Mouse (Mus musculus) liver, adult 2 months (tissue): ENCODE measurements around the gene Nqo2. TPM values are rescaled to one million over a fixed set of nuclear protein-coding genes. Genes with fewer than 3 reads are reported as not detected.
A peak's percentile ranks its signal among the peaks of the same experiment; 100 is the strongest.

Experiments used
- DNase-seq: peaks from one replicate; pipeline ENCODE4 v3.0.0-alpha.2; 2011; ENCODE audit warnings: low read depth, low spot score; ENCODE audit errors: extremely low read depth
- H3K27ac ChIP-seq: fragments of 200-500 bp; replicated peaks from 2 replicates; pipeline ENCODE4 v1.5.1; 2012; ENCODE audit warnings: low read depth, mild to moderate bottlenecking, control low read depth, inconsistent platforms, low read length; ENCODE audit not compliant: insufficient read depth
- H3K27me3 ChIP-seq: fragments of 200-500 bp; 2 replicates; pipeline ENCODE4 v1.6.1; 2012; ENCODE audit warnings: mild to moderate bottlenecking, moderate library complexity, low read length, inconsistent platforms; ENCODE audit not compliant: control insufficient read depth, insufficient read depth
- H3K36me3 ChIP-seq: fragments of 200-500 bp; 2 replicates; pipeline ENCODE4 v1.6.1; 2012; ENCODE audit warnings: low read length, inconsistent platforms; ENCODE audit not compliant: control insufficient read depth, insufficient read depth
- H3K4me1 ChIP-seq: fragments of 200-500 bp; 2 replicates; pipeline ENCODE4 v1.6.1; 2011; ENCODE audit warnings: low read length; ENCODE audit not compliant: control insufficient read depth, insufficient read depth
- H3K4me3 ChIP-seq: fragments of 200-500 bp; 2 replicates; pipeline ENCODE4 v1.5.1; 2011; ENCODE audit warnings: low read depth, mild to moderate bottlenecking, control low read depth, low read length, moderate library complexity; ENCODE audit not compliant: insufficient read depth
- H3K79me2 ChIP-seq: fragments of 200-500 bp; 2 replicates; pipeline ENCODE4 v1.6.1; 2012; ENCODE audit warnings: inconsistent platforms, mild to moderate bottlenecking, low read length, moderate library complexity; ENCODE audit not compliant: control insufficient read depth, insufficient read depth
- H3K9ac ChIP-seq: fragments of 200-500 bp; 2 replicates; pipeline ENCODE4 v1.6.1; 2012; ENCODE audit warnings: low read depth, mild to moderate bottlenecking, control low read depth, inconsistent platforms, low read length
- CTCF ChIP-seq: fragments of 200-500 bp; IDR thresholded peaks from 2 replicates; pipeline ENCODE4 v1.5.1; 2011; ENCODE audit warnings: low read depth, low read length, control low read depth
- POLR2A ChIP-seq: fragments of 200-500 bp; IDR thresholded peaks from 2 replicates; pipeline ENCODE4 v1.6.1; 2011; ENCODE audit warnings: low read length, control low read depth; ENCODE audit not compliant: insufficient read depth; ENCODE audit errors: extremely low read depth
- WGBS: fragments of 180-500 bp; shearing (Covaris S2); methylation state at CpG from one replicate; pipeline ENCODE4 v1.1.7; 2018; 5-methylcytosine and 5-hydroxymethylcytosine counted together
- polyA plus RNA-seq: library from polyadenylated mRNA; depleted of rRNA; stranded (reverse); fragments of >200 nt; gene quantifications from 2 replicates; pipeline ENCODE4 v1.2.3, GENCODE M21; 2012; rRNA removed
- total RNA-seq: library from RNA; depleted of rRNA; stranded (reverse); fragments of >200 nt; gene quantifications from 2 replicates; pipeline ENCODE4 v1.2.3, GENCODE M21; 2014; rRNA removed

Gene Nqo2
- total and polyA plus RNA-seq, 2 experiments = 32.7 to 81.7 TPM

GRCm38 (mm10) chr13:34032041-34032440, 67.6 kb downstream of the Nqo2 start:
- H3K4me1 ChIP-seq = peaks cover 4% of the 10 kb centered on the region
- DNase-seq = no peak
- H3K9ac ChIP-seq = no peak overlapping the region
- no peak overlapping the region for H3K4me3 ChIP-seq
- peaks cover 52% of the 10 kb centered on the region for H3K36me3 ChIP-seq
- no peaks in the 10 kb centered on the region; the same call in 1 of the 2 replicates for H3K79me2 ChIP-seq
- H3K27me3 ChIP-seq = no peaks in the 10 kb centered on the region
- H3K27ac ChIP-seq = no peak overlapping the region
- no peak for TF ChIP-seq POLR2A
- TF ChIP-seq CTCF = no peak
- WGBS = 57% methylated on average over 2 of the region's 2 CpGs

DNA sequence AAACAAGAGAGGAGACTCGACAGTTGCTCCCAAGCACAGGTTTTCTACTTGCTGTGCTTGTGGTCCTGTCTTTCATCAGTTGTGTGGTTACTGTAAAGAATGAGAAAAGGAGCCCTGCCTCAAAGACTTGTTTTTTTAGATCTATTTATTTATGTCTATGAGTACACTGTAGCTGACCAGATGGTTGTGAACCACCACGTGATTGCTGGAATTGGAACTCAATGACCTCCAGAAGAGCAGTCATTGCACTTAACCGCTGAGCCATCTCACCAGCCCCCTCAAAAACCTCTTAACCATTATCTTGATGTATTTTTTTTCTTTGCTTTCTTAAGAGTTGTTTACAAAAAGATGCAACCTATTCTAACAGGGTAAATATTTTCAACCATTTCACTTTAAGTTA, 70.9 kb downstream of the Nqo2 start:
- TF ChIP-seq POLR2A = no peak
- no peak for TF ChIP-seq CTCF
- Histone ChIP-seq H3K79me2 (peaks cover 7% of the 10 kb centered on the region; the same call in 1 of the 2 replicates), H3K36me3 (peaks cover 26% of the 10 kb centered on the region), H3K4me3 (no peak overlapping the region), H3K9ac (no peak overlapping the region), H3K27me3 (no peaks in the 10 kb centered on the region), H3K27ac (peak overlapping the region; percentile 56), H3K4me1 (peaks cover 16% of the 10 kb centered on the region)
- DNase-seq = peak; percentile 74
- WGBS = 24% methylated on average over 3 of the region's 3 CpGs

DNA sequence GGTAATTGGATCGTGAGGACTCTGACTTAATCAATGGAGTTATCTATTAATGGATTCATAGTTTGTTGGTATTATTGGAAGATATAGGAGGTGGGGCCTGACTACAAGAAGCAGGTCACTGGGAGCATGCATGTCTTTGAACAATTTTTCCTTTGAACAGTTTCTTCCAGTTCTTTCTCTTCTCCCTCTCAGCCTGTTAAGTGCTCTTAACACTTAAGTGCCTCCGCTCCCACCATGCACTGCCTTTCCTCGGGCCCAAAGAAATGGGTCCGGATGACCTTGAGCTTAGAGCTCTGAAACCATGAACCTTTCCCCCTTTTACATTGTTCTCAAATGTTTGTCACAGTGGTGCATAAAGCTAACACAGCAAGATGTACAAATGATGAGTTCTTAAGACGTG, 72.2 kb downstream of the Nqo2 start:
- H3K9ac ChIP-seq = no peak overlapping the region
- peaks cover 7% of the 10 kb centered on the region; the same call in 1 of the 2 replicates for H3K79me2 ChIP-seq
- DNase-seq = peak; percentile 39
- WGBS = 56% methylated on average over 5 of the region's 5 CpGs
- peak overlapping the region; percentile 76 for H3K27ac ChIP-seq
- TF ChIP-seq POLR2A (no peak), CTCF (no peak)
- peaks cover 19% of the 10 kb centered on the region for H3K4me1 ChIP-seq
- no peak overlapping the region for H3K4me3 ChIP-seq
- no peaks in the 10 kb centered on the region for H3K27me3 ChIP-seq
- H3K36me3 ChIP-seq = peaks cover 18% of the 10 kb centered on the region

- H3K4me1 ChIP-seq = peaks cover 19% of the 10 kb centered on the region
- WGBS = under 1% methylated on average over 37 of the region's 37 CpGs
- TF ChIP-seq CTCF (no peak), POLR2A (peak; percentile 94)
Measured at GRCm38 (mm10) chr13:34037172-34038055, 72.9 kb downstream of the Nqo2 start, which contains the start of gene Bphl. Gene Bphl (plus strand): TSS chr13:34037597.

GRCm38 (mm10) chr13:34038056-34038432, 73.6 kb downstream of the Nqo2 start:
- TF ChIP-seq CTCF (no peak), POLR2A (no peak)
- Histone ChIP-seq H3K36me3 (peaks cover 6% of the 10 kb centered on the region), H3K9ac (peak overlapping the region; percentile 99), H3K4me1 (peaks cover 19% of the 10 kb centered on the region), H3K79me2 (peaks cover 7% of the 10 kb centered on the region; the same call in 1 of the 2 replicates), H3K27ac (peak overlapping the region; percentile 95), H3K27me3 (no peaks in the 10 kb centered on the region), H3K4me3 (peak overlapping the region; percentile 87)
- WGBS = 11% methylated on average over 5 of the region's 5 CpGs
- DNase-seq = peak; percentile 54

More at GRCm38 (mm10) chr13:34037172-34038055, 72.9 kb downstream of the Nqo2 start, which contains the start of gene Bphl:
- no peaks in the 10 kb centered on the region for H3K27me3 ChIP-seq
- H3K27ac ChIP-seq = peak within 1 kb of the TSS; percentile 95
- peak within 1 kb of the TSS; percentile 87 for H3K4me3 ChIP-seq
- H3K36me3 ChIP-seq = peaks cover 11% of the 10 kb centered on the region
- peak; percentile 89 for DNase-seq
- peak within 1 kb of the TSS; percentile 99 for H3K9ac ChIP-seq
- peaks cover 7% of the 10 kb centered on the region; the same call in 1 of the 2 replicates for H3K79me2 ChIP-seq

Other genes starting within 250 kb of the Nqo2 start
- not detected in 2 replicates for gene Serpinb6e, start 121.3 kb upstream of the Nqo2 start, total RNA-seq
- gene Serpinb6e, start 121.3 kb upstream of the Nqo2 start, polyA plus RNA-seq = not detected in 2 replicates
- 0.18 TPM in 1 of 2 replicates, not detected in the other for gene Serpinb6c, start 59.0 kb upstream of the Nqo2 start, total RNA-seq
- gene Serpinb6c, start 59.0 kb upstream of the Nqo2 start, polyA plus RNA-seq = not detected in 2 replicates
- gene Ripk1, start 37.7 kb downstream of the Nqo2 start, total RNA-seq = 21.6 and 27.0 TPM in 2 replicates
- 5.1 and 5.9 TPM in 2 replicates for gene Ripk1, start 37.7 kb downstream of the Nqo2 start, polyA plus RNA-seq
- gene Serpinb6a, start 38.1 kb downstream of the Nqo2 start, total RNA-seq = 29.6 and 29.8 TPM in 2 replicates
- 7.2 and 7.4 TPM in 2 replicates for gene Serpinb6a, start 38.1 kb downstream of the Nqo2 start, polyA plus RNA-seq
- 266 and 287 TPM in 2 replicates for gene Bphl, start 72.9 kb downstream of the Nqo2 start, total RNA-seq
- gene Bphl, start 72.9 kb downstream of the Nqo2 start, polyA plus RNA-seq = 241 and 259 TPM in 2 replicates
- 27.5 and 56.4 TPM in 2 replicates for gene Tubb2a, start 113.3 kb downstream of the Nqo2 start, total RNA-seq
- gene Tubb2a, start 113.3 kb downstream of the Nqo2 start, polyA plus RNA-seq = 569 and 614 TPM in 2 replicates
- gene Tubb2b, start 165.8 kb downstream of the Nqo2 start, total RNA-seq = 0.20 TPM in 1 of 2 replicates, not detected in the other
- 0.11 and 0.33 TPM in 2 replicates for gene Tubb2b, start 165.8 kb downstream of the Nqo2 start, polyA plus RNA-seq
- 44.0 and 44.5 TPM in 2 replicates for gene Psmg4, start 198.3 kb downstream of the Nqo2 start, total RNA-seq
- 60.9 and 61.9 TPM in 2 replicates for gene Psmg4, start 198.3 kb downstream of the Nqo2 start, polyA plus RNA-seq